Mouse (Mus musculus): Measurements from ENCODE around the gene Tmprss9. TPM values are rescaled to one million over a fixed set of nuclear protein-coding genes. Genes with fewer than 3 reads are reported as not detected.

Gene Tmprss9
- polyA plus RNA-seq, 1 experiment: 2.0 TPM

DNA sequence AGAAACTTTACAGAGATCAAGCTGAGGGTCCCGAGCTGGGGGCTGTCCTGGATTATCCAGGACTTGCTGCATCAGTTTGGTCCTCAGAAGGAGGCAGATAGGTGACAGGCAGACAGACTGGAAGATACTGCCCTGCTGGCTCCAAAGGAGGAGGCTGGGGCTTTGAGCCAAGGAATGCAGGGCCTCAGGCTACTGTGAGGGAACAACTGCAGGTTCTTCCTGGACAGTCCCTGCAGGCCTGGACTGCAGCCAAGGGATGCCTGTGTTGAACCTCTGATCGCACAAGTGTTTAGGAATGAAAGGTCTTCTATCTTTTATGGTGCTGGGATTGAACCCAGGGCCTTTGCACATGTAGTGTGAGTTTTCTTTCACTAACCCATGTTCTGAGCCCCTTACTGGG, 76.2 kb downstream of the Tmprss9 start:
- no peaks in the 10 kb centered on the region for H3K36me3 ChIP-seq (ENCODE audit: control insufficient read depth, insufficient read depth, low read length)
- no peak overlapping the region for H3K4me3 ChIP-seq (ENCODE audit: control insufficient read depth, low read depth, low read length)
- peaks cover 21% of the 10 kb centered on the region for H3K4me1 ChIP-seq (ENCODE audit: control insufficient read depth, insufficient read depth, low read length)
- TF ChIP-seq CTCF (IDR thresholded peaks at IDR 0.05; ENCODE audit: control insufficient read depth, insufficient read depth, insufficient replicate concordance, low read depth, low read length): no peak
- no peak for TF ChIP-seq POLR2A (IDR thresholded peaks at IDR 0.05; ENCODE audit: control insufficient read depth, low read depth, low read length)
- H3K27ac ChIP-seq (ENCODE audit: control insufficient read depth, insufficient read depth, low read depth, low read length): no peak overlapping the region
- no peaks in the 10 kb centered on the region for H3K27me3 ChIP-seq (ENCODE audit: control insufficient read depth, insufficient read depth, low read length)

DNA sequence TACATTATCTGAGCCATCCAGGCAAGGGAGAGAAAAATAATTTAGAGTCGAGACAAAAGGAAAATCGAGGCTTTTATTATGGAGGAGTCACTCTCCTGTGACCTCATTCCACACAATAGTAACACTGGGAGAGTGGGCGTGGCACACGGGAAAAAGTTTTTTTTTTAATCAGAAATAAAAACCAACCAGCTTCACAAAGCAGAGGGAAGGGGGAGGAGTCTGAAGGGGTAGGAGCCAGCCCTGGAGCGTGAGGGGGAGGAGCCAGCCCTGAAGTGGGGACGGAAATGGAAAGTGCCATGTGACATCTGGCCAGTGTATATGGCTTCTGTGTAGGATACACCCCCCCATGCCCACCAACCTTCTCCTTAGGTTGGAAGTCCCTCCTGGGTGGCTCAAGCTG, 76.9 kb downstream of the Tmprss9 start:
- Histone ChIP-seq H3K4me3 (ENCODE audit: control insufficient read depth, low read depth, low read length) (no peak overlapping the region), H3K4me1 (ENCODE audit: control insufficient read depth, insufficient read depth, low read length) (peaks cover 24% of the 10 kb centered on the region), H3K27me3 (ENCODE audit: control insufficient read depth, insufficient read depth, low read length) (no peaks in the 10 kb centered on the region), H3K27ac (ENCODE audit: control insufficient read depth, insufficient read depth, low read depth, low read length) (peak overlapping the region; percentile 25), H3K36me3 (ENCODE audit: control insufficient read depth, insufficient read depth, low read length) (no peaks in the 10 kb centered on the region)
- TF ChIP-seq POLR2A (IDR thresholded peaks at IDR 0.05; ENCODE audit: control insufficient read depth, low read depth, low read length): no peak
- no peak for TF ChIP-seq CTCF (IDR thresholded peaks at IDR 0.05; ENCODE audit: control insufficient read depth, insufficient read depth, insufficient replicate concordance, low read depth, low read length)

DNA sequence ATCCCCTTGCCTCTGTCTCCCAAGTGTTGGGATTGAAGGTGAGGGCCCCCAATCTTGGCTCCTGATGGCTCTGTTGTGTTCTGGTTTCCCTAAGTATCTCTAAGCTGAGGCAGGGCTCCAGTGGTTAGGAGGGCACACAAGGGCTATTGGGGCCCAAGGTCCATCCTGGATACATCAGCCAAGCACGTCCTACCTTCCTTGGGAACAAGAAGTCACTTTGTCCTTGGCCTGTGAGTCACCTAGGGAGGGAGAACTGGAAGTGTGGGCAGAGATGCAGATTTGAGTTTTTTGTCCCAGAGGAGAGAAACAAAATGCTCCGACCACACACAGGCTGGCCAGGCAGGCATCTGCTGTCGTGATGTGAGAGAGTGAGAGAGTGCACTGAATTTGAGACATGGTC, 77.4 kb downstream of the Tmprss9 start:
- Histone ChIP-seq H3K27me3 (ENCODE audit: control insufficient read depth, insufficient read depth, low read length) (no peaks in the 10 kb centered on the region), H3K36me3 (ENCODE audit: control insufficient read depth, insufficient read depth, low read length) (no peaks in the 10 kb centered on the region), H3K27ac (ENCODE audit: control insufficient read depth, insufficient read depth, low read depth, low read length) (peak overlapping the region; percentile 81), H3K4me3 (ENCODE audit: control insufficient read depth, low read depth, low read length) (no peak overlapping the region), H3K4me1 (ENCODE audit: control insufficient read depth, insufficient read depth, low read length) (peaks cover 24% of the 10 kb centered on the region)
- TF ChIP-seq CTCF (IDR thresholded peaks at IDR 0.05; ENCODE audit: control insufficient read depth, insufficient read depth, insufficient replicate concordance, low read depth, low read length) (no peak), POLR2A (IDR thresholded peaks at IDR 0.05; ENCODE audit: control insufficient read depth, low read depth, low read length) (no peak)

Other genes starting within 250 kb of the Tmprss9 start
- 1,079 and 1,184 TPM in 2 replicates for gene Csnk1g2, start 249.0 kb upstream of the Tmprss9 start, polyA plus RNA-seq (2012; rRNA removed)
- gene Btbd2, start 214.8 kb upstream of the Tmprss9 start, polyA plus RNA-seq (2012; rRNA removed): 18.9 and 20.5 TPM in 2 replicates
- 53.5 and 60.4 TPM in 2 replicates for gene Mknk2, start 193.7 kb upstream of the Tmprss9 start, polyA plus RNA-seq (2012; rRNA removed)
- gene Mob3a, start 169.9 kb upstream of the Tmprss9 start, polyA plus RNA-seq (2012; rRNA removed): 11.1 and 12.5 TPM in 2 replicates
- gene Izumo4, start 169.7 kb upstream of the Tmprss9 start, polyA plus RNA-seq (2012; rRNA removed): 339 and 385 TPM in 2 replicates
- gene Ap3d1, start 129.6 kb upstream of the Tmprss9 start, polyA plus RNA-seq (2012; rRNA removed): 178 and 195 TPM in 2 replicates
- gene Dot1l, start 116.6 kb upstream of the Tmprss9 start, polyA plus RNA-seq (2012; rRNA removed): 168 and 189 TPM in 2 replicates
- 65.7 and 67.4 TPM in 2 replicates for gene Sf3a2, start 73.7 kb upstream of the Tmprss9 start, polyA plus RNA-seq (2012; rRNA removed)
- 41.4 and 45.8 TPM in 2 replicates for gene Plekhj1, start 73.2 kb upstream of the Tmprss9 start, polyA plus RNA-seq (2012; rRNA removed)
- gene Amh, start 66.6 kb upstream of the Tmprss9 start, polyA plus RNA-seq (2012; rRNA removed): 2.5 and 3.2 TPM in 2 replicates
- gene Jsrp1, start 58.4 kb upstream of the Tmprss9 start, polyA plus RNA-seq (2012; rRNA removed): 1.2 and 1.4 TPM in 2 replicates
- 261 and 275 TPM in 2 replicates for gene Oaz1, start 45.2 kb upstream of the Tmprss9 start, polyA plus RNA-seq (2012; rRNA removed)
- gene Lingo3, start 27.8 kb upstream of the Tmprss9 start, polyA plus RNA-seq (2012; rRNA removed): 0.16 and 0.26 TPM in 2 replicates
- gene Lsm7, start 16.6 kb upstream of the Tmprss9 start, polyA plus RNA-seq (2012; rRNA removed): 60.3 and 67.0 TPM in 2 replicates
- 169 and 173 TPM in 2 replicates for gene Sppl2b, start 16.6 kb upstream of the Tmprss9 start, polyA plus RNA-seq (2012; rRNA removed)
- gene Timm13, start 29.1 kb downstream of the Tmprss9 start, polyA plus RNA-seq (2012; rRNA removed): 76.7 and 104 TPM in 2 replicates
- 177 TPM in 2 replicates for gene Lmnb2, start 46.4 kb downstream of the Tmprss9 start, polyA plus RNA-seq (2012; rRNA removed)
- gene Gadd45b, start 58.2 kb downstream of the Tmprss9 start, polyA plus RNA-seq (2012; rRNA removed): 7.8 and 9.1 TPM in 2 replicates
- gene Gng7, start 143.1 kb downstream of the Tmprss9 start, polyA plus RNA-seq (2012; rRNA removed): 1.0 and 1.6 TPM in 2 replicates
- 0.95 and 1.4 TPM in 2 replicates for gene Diras1, start 153.8 kb downstream of the Tmprss9 start, polyA plus RNA-seq (2012; rRNA removed)
- 39.6 and 46.3 TPM in 2 replicates for gene Slc39a3, start 165.6 kb downstream of the Tmprss9 start, polyA plus RNA-seq (2012; rRNA removed)
- gene Sgta, start 188.3 kb downstream of the Tmprss9 start, polyA plus RNA-seq (2012; rRNA removed): 203 and 224 TPM in 2 replicates
- 318 and 378 TPM in 2 replicates for gene Thop1, start 198.2 kb downstream of the Tmprss9 start, polyA plus RNA-seq (2012; rRNA removed)
- 0.40 and 0.70 TPM in 2 replicates for gene Creb3l3, start 227.0 kb downstream of the Tmprss9 start, polyA plus RNA-seq (2012; rRNA removed)
- gene Map2k2, start 234.1 kb downstream of the Tmprss9 start, polyA plus RNA-seq (2012; rRNA removed): 147 and 192 TPM in 2 replicates

Measured in testis, adult 2 months (tissue).